Mouse (Mus musculus) kidney, embryonic 16.5 days (tissue): ENCODE measurements around the gene Lrrc3c. TPM values are rescaled to one million over a fixed set of nuclear protein-coding genes. Genes with fewer than 3 reads are reported as not detected.

Experiments used
- ATAC-seq: fragments of 200-750 bp; cut with Nextera tagmentation; 2 replicates; pipeline ENCODE4 v1.8.0; 2017; ENCODE audit warnings: moderate TSS enrichment; ENCODE audit not compliant: low FRiP score, low TSS enrichment
- H3K27ac ChIP-seq: fragments of 300-500 bp; sonication (generic); 2 replicates; pipeline ENCODE4 v1.5.1; 2014; ENCODE audit warnings: low read length
- H3K27me3 ChIP-seq: fragments of 300-500 bp; sonication (generic); 2 replicates; pipeline ENCODE4 v1.6.1; 2014; ENCODE audit warnings: low read length, control low read depth, mixed read lengths; ENCODE audit not compliant: insufficient read depth
- H3K36me3 ChIP-seq: fragments of 300-500 bp; sonication (generic); 2 replicates; pipeline ENCODE4 v1.6.1; 2014; ENCODE audit warnings: low read length, control low read depth, mixed read lengths; ENCODE audit not compliant: insufficient read depth
- H3K4me1 ChIP-seq: fragments of 300-500 bp; sonication (generic); 2 replicates; pipeline ENCODE4 v1.6.1; 2014; ENCODE audit warnings: low read length, control low read depth, mixed read lengths; ENCODE audit not compliant: insufficient read depth
- H3K4me2 ChIP-seq: fragments of 300-500 bp; sonication (generic); replicated peaks from 2 replicates; pipeline ENCODE4 v1.6.1; 2014; ENCODE audit warnings: low read depth, low read length
- H3K4me3 ChIP-seq: fragments of 300-500 bp; sonication (generic); 2 replicates; pipeline ENCODE4 v1.5.1; 2014; ENCODE audit warnings: mild to moderate bottlenecking, low read length
- H3K9ac ChIP-seq: fragments of 300-500 bp; sonication (generic); replicated peaks from 2 replicates; pipeline ENCODE4 v1.6.1; 2014; ENCODE audit warnings: low read length
- H3K9me3 ChIP-seq: fragments of 300-500 bp; sonication (generic); 2 replicates; pipeline ENCODE4 v1.6.1; 2016; ENCODE audit warnings: low read length, control low read depth
- WGBS: fragments of 180-500 bp; shearing (Covaris S2); extraction: QIAGEN DNeasy Blood & Tissue Kit; methylation state at CpG from one replicate; pipeline ENCODE4 v1.1.7; 2014; 5-methylcytosine and 5-hydroxymethylcytosine counted together
- polyA plus RNA-seq: library from polyadenylated mRNA; unstranded; fragments of >200 nt; fragmentation: Nextera tagmentation; extraction: Ambion mirVana; gene quantifications from 2 replicates; pipeline ENCODE4 v1.2.1, GENCODE M21; 2015

The Lrrc3c gene
- polyA plus RNA-seq, 1 experiment from 2014 or later: not detected

GRCm38 (mm10) chr11:98646459-98646858 is 48.4 kb downstream of the Lrrc3c start, which contains the start of gene Gsdma2:
Gene Gsdma2, plus strand, starts transcription at chr11:98646759.
- H3K9ac ChIP-seq: no peak within 1 kb of the TSS
- H3K36me3 ChIP-seq: no peaks in the 10 kb centered on the region
- H3K27me3 ChIP-seq: no peaks in the 10 kb centered on the region; the same call in 1 of the 2 replicates
- H3K4me3 ChIP-seq: no peak within 1 kb of the TSS
- no peak within 1 kb of the TSS for H3K27ac ChIP-seq
- H3K4me1 ChIP-seq: no peaks in the 10 kb centered on the region
- 61% methylated on average over 2 of the region's 2 CpGs for WGBS
- no peaks in the 10 kb centered on the region for H3K9me3 ChIP-seq
- ATAC-seq: no peak
- no peak within 1 kb of the TSS for H3K4me2 ChIP-seq

Other genes with a start within 250 kb of the Lrrc3c start
- 5.4 and 5.8 TPM in 2 replicates for gene Ppp1r1b, start 249.9 kb upstream of the Lrrc3c start, polyA plus RNA-seq
- gene Stard3, start 239.9 kb upstream of the Lrrc3c start, polyA plus RNA-seq: 62.0 and 62.4 TPM in 2 replicates
- 2.4 and 2.7 TPM in 2 replicates for gene Tcap, start 214.5 kb upstream of the Lrrc3c start, polyA plus RNA-seq
- 2.5 and 2.8 TPM in 2 replicates for gene Pnmt, start 211.8 kb upstream of the Lrrc3c start, polyA plus RNA-seq
- gene Pgap3, start 197.8 kb upstream of the Lrrc3c start, polyA plus RNA-seq: 17.6 and 22.3 TPM in 2 replicates
- 54.9 and 57.7 TPM in 2 replicates for gene Erbb2, start 185.8 kb upstream of the Lrrc3c start, polyA plus RNA-seq
- gene Mien1, start 159.3 kb upstream of the Lrrc3c start, polyA plus RNA-seq: 108 and 113 TPM in 2 replicates
- gene Grb7, start 151.9 kb upstream of the Lrrc3c start, polyA plus RNA-seq: 86.2 and 87.7 TPM in 2 replicates
- 0.44 and 0.54 TPM in 2 replicates for gene Ikzf3, start 52.3 kb upstream of the Lrrc3c start, polyA plus RNA-seq
- gene Zpbp2, start 47.2 kb upstream of the Lrrc3c start, polyA plus RNA-seq: 0.87 TPM in 1 of 2 replicates, not detected in the other
- 67.2 and 67.6 TPM in 2 replicates for gene Ormdl3, start 10.9 kb upstream of the Lrrc3c start, polyA plus RNA-seq
- gene Gm12355, start 27.4 kb downstream of the Lrrc3c start, polyA plus RNA-seq: 0.86 and 1.6 TPM in 2 replicates
- gene Gsdma3, start 28.1 kb downstream of the Lrrc3c start, polyA plus RNA-seq: not detected in 2 replicates
- not detected in 2 replicates for gene Gsdma2, start 48.5 kb downstream of the Lrrc3c start, polyA plus RNA-seq
- not detected in 2 replicates for gene Gsdma, start 66.1 kb downstream of the Lrrc3c start, polyA plus RNA-seq
- 289 and 303 TPM in 2 replicates for gene Psmd3, start 84.3 kb downstream of the Lrrc3c start, polyA plus RNA-seq
- 0.11 TPM in 1 of 2 replicates, not detected in the other for gene Csf3, start 103.0 kb downstream of the Lrrc3c start, polyA plus RNA-seq
- 71.4 and 73.9 TPM in 2 replicates for gene Med24, start 131.1 kb downstream of the Lrrc3c start, polyA plus RNA-seq
- gene Thra, start 142.3 kb downstream of the Lrrc3c start, polyA plus RNA-seq: 24.4 and 25.9 TPM in 2 replicates
- 2.2 and 2.4 TPM in 2 replicates for gene Nr1d1, start 177.0 kb downstream of the Lrrc3c start, polyA plus RNA-seq
- gene Msl1, start 197.2 kb downstream of the Lrrc3c start, polyA plus RNA-seq: 23.7 and 24.2 TPM in 2 replicates
- gene Casc3, start 206.6 kb downstream of the Lrrc3c start, polyA plus RNA-seq: 36.2 and 41.0 TPM in 2 replicates
- 1.8 and 2.0 TPM in 2 replicates for gene Rapgefl1, start 238.5 kb downstream of the Lrrc3c start, polyA plus RNA-seq